Mouse (Mus musculus) CH12.LX (cell line): ENCODE results near the gene Hibadh. TPM values are rescaled to one million over a fixed set of nuclear protein-coding genes. Genes with fewer than 3 reads are reported as not detected.
A peak's percentile ranks its signal among the peaks of the same experiment; 100 is the strongest.

Source experiments
- DNase-seq: peaks from one replicate; pipeline ENCODE4 v3.0.0-alpha.2; 2013; ENCODE audit errors: extremely low read depth
- H3K27ac ChIP-seq: 2 replicates; pipeline ENCODE4 v1.5.1; 2012; ENCODE audit warnings: low read depth, mild to moderate bottlenecking, control low read depth, moderate library complexity; ENCODE audit not compliant: insufficient read depth
- H3K27me3 ChIP-seq: replicated peaks from 2 replicates; pipeline ENCODE3; 2012; ENCODE audit warnings: inconsistent platforms
- H3K36me3 ChIP-seq, 2 experiments: replicated peaks in 1 of 2; 2 replicates each; pipeline versions ENCODE3 to v1.6.1; 2012; ENCODE audit warnings: inconsistent platforms in 1 of 2, low read length in 1 of 2, mild to moderate bottlenecking in 1 of 2, mixed read lengths in 1 of 2, moderate library complexity in 1 of 2; ENCODE audit not compliant: control insufficient read depth in 1 of 2, insufficient read depth in 1 of 2
- H3K4me1 ChIP-seq, 2 experiments: 2 replicates each; pipeline ENCODE4 v1.6.1; 2012; ENCODE audit warnings: inconsistent platforms in 1 of 2, moderate library complexity in 1 of 2; ENCODE audit not compliant: insufficient read depth in 2 of 2, control insufficient read depth in 1 of 2
- H3K4me2 ChIP-seq: 2 replicates; pipeline ENCODE4 v1.6.1; 2012; ENCODE audit warnings: low read depth, mild to moderate bottlenecking, control low read depth; ENCODE audit not compliant: poor library complexity, insufficient read depth, severe bottlenecking
- H3K4me3 ChIP-seq, 3 experiments: fragments of 150-350 bp in 1 of 3; sonication (generic) in 1 of 3; replicated peaks in 1 of 3; 2 replicates each; pipeline versions ENCODE3 to v1.5.1; 2011 to 2012; ENCODE audit warnings: low read depth in 2 of 3, low read length in 2 of 3, mild to moderate bottlenecking in 2 of 3, moderate library complexity in 2 of 3, control low read depth in 1 of 3, improper control_type of control experiment in 1 of 3, inconsistent platforms in 1 of 3, mixed read lengths in 1 of 3; ENCODE audit not compliant: poor library complexity in 1 of 3
- H3K79me2 ChIP-seq: replicated peaks from 2 replicates; pipeline ENCODE4 v1.6.1; 2012; ENCODE audit warnings: mild to moderate bottlenecking, moderate library complexity; ENCODE audit not compliant: control insufficient read depth, poor library complexity, insufficient read depth, severe bottlenecking; ENCODE audit errors: extremely low read depth
- H3K9ac ChIP-seq: 2 replicates; pipeline ENCODE4 v1.6.1; 2012; ENCODE audit warnings: low read depth, mild to moderate bottlenecking, control low read depth, moderate library complexity; ENCODE audit not compliant: insufficient read depth
- H3K9me3 ChIP-seq: replicated peaks from 2 replicates; pipeline ENCODE3; 2012; ENCODE audit warnings: low read length, inconsistent platforms, mixed read lengths
- CHD1 ChIP-seq: IDR thresholded peaks from 2 replicates; pipeline ENCODE4 v1.6.1; 2012; ENCODE audit warnings: low read depth, low read length, improper control_type of control experiment, inconsistent platforms
- CTCF ChIP-seq, 2 experiments: IDR thresholded peaks in 1 of 2; conservative IDR thresholded peaks in 1 of 2; 2 replicates each; pipeline ENCODE4 v1.5.1; 2011 to 2012; ENCODE audit warnings: low read depth in 2 of 2, low read length in 2 of 2, improper control_type of control experiment in 1 of 2, inconsistent platforms in 1 of 2, mild to moderate bottlenecking in 1 of 2, moderate library complexity in 1 of 2
- E2F4 ChIP-seq: IDR thresholded peaks from 2 replicates; pipeline ENCODE4 v1.6.1; 2011; ENCODE audit warnings: low read depth, low read length, improper control_type of control experiment; ENCODE audit not compliant: insufficient replicate concordance
- ELF1 ChIP-seq: IDR thresholded peaks from 2 replicates; pipeline ENCODE4 v1.6.1; 2014; ENCODE audit warnings: low read depth, mild to moderate bottlenecking, inconsistent platforms, low read length, improper control_type of control experiment
- EP300 ChIP-seq: IDR thresholded peaks from 2 replicates; pipeline ENCODE4 v1.6.1; 2011; ENCODE audit warnings: low read length, improper control_type of control experiment
- GABPA ChIP-seq: IDR thresholded peaks from 2 replicates; pipeline ENCODE4 v1.6.1; 2012; ENCODE audit warnings: low read depth, low read length, improper control_type of control experiment, inconsistent platforms; ENCODE audit not compliant: insufficient replicate concordance
- IRF4 ChIP-seq: IDR thresholded peaks from 2 replicates; pipeline ENCODE4 v1.6.1; 2014; ENCODE audit warnings: low read depth, mild to moderate bottlenecking, inconsistent platforms, low read length, improper control_type of control experiment
- JUN ChIP-seq: IDR thresholded peaks from 2 replicates; pipeline ENCODE4 v1.6.1; 2011; ENCODE audit warnings: low read depth, mild to moderate bottlenecking, low read length, improper control_type of control experiment, moderate library complexity; ENCODE audit not compliant: insufficient read depth
- JUND ChIP-seq: conservative IDR thresholded peaks from 2 replicates; pipeline ENCODE4 v1.6.1; 2011; ENCODE audit warnings: low read depth, low read length, improper control_type of control experiment
- MAX ChIP-seq: IDR thresholded peaks from 2 replicates; pipeline ENCODE4 v1.6.1; 2011; ENCODE audit warnings: low read length, improper control_type of control experiment
- MAZ ChIP-seq: IDR thresholded peaks from 2 replicates; pipeline ENCODE4 v1.6.1; 2012; ENCODE audit warnings: low read depth, mild to moderate bottlenecking, inconsistent platforms, low read length, improper control_type of control experiment, moderate library complexity
- MEF2A ChIP-seq: IDR thresholded peaks from 2 replicates; pipeline ENCODE4 v1.6.1; 2014; ENCODE audit warnings: low read depth, mild to moderate bottlenecking, inconsistent platforms, low read length, improper control_type of control experiment, borderline replicate concordance
- MYC ChIP-seq: IDR thresholded peaks from 2 replicates; pipeline ENCODE4 v1.6.1; 2011; ENCODE audit warnings: low read depth, mild to moderate bottlenecking, improper control_type of control experiment, low read length
- NELFE ChIP-seq: IDR thresholded peaks from 2 replicates; pipeline ENCODE4 v1.6.1; 2011; ENCODE audit warnings: low read depth, low read length, improper control_type of control experiment
- NRF1 ChIP-seq: IDR thresholded peaks from 2 replicates; pipeline ENCODE4 v1.6.1; 2014; ENCODE audit warnings: low read depth, mild to moderate bottlenecking, inconsistent platforms, low read length, improper control_type of control experiment, moderate library complexity
- POLR2A ChIP-seq: IDR thresholded peaks from 2 replicates; pipeline ENCODE4 v1.6.1; 2011; ENCODE audit warnings: low read depth, mild to moderate bottlenecking, improper control_type of control experiment, low read length
- POLR2AphosphoS2 ChIP-seq: IDR thresholded peaks from 2 replicates; pipeline ENCODE4 v1.6.1; 2011; ENCODE audit warnings: low read depth, low read length, improper control_type of control experiment
- RAD21 ChIP-seq: IDR thresholded peaks from 2 replicates; pipeline ENCODE4 v1.6.1; 2011; ENCODE audit warnings: low read depth, mild to moderate bottlenecking, low read length, improper control_type of control experiment, moderate library complexity
- RCOR1 ChIP-seq: conservative IDR thresholded peaks from 2 replicates; pipeline ENCODE4 v1.6.1; 2012; ENCODE audit warnings: low read depth, mild to moderate bottlenecking, inconsistent platforms, low read length, improper control_type of control experiment
- SIN3A ChIP-seq: IDR thresholded peaks from 2 replicates; pipeline ENCODE4 v1.6.1; 2012; ENCODE audit warnings: low read length, improper control_type of control experiment, inconsistent platforms
- SMC3 ChIP-seq: IDR thresholded peaks from 2 replicates; pipeline ENCODE4 v1.6.1; 2011; ENCODE audit warnings: low read depth, low read length, improper control_type of control experiment
- TBP ChIP-seq: conservative IDR thresholded peaks from 2 replicates; pipeline ENCODE4 v1.6.1; 2011; ENCODE audit warnings: low read depth, low read length, improper control_type of control experiment
- TCF12 ChIP-seq: IDR thresholded peaks from 2 replicates; pipeline ENCODE4 v1.6.1; 2014; ENCODE audit warnings: low read depth, mild to moderate bottlenecking, inconsistent platforms, low read length, improper control_type of control experiment
- UBTF ChIP-seq: IDR thresholded peaks from 2 replicates; pipeline ENCODE4 v1.6.1; 2012; ENCODE audit warnings: low read depth, mild to moderate bottlenecking, inconsistent platforms, low read length, improper control_type of control experiment, moderate library complexity
- USF1 ChIP-seq: IDR thresholded peaks from 2 replicates; pipeline ENCODE4 v1.6.1; 2014; ENCODE audit warnings: low read depth, mild to moderate bottlenecking, inconsistent platforms, low read length, improper control_type of control experiment
- USF2 ChIP-seq: conservative IDR thresholded peaks from 2 replicates; pipeline ENCODE4 v1.6.1; 2011; ENCODE audit warnings: low read depth, low read length, improper control_type of control experiment
- ZNF384 ChIP-seq: IDR thresholded peaks from 2 replicates; pipeline ENCODE4 v1.6.1; 2012; ENCODE audit warnings: low read depth, low read length, improper control_type of control experiment, inconsistent platforms
- dilution Hi-C: fragments of 300-500 bp; cut with MboI; formaldehyde crosslinking; loops from 2 replicates; pipeline ENCODE4 v1.14.3; 2020; ENCODE audit warnings: low sequenced_read_pairs; ENCODE audit not compliant: extremely low pct_unique_long_range_greater_than_20kb, extremely low pct_ligation_motif_present
- in situ Hi-C: fragments of 300-500 bp; cut with MboI; formaldehyde crosslinking; loops from 3 replicates; pipeline ENCODE4 v1.14.3; 2019; ENCODE audit warnings: low sequenced_read_pairs, low pct_ligation_motif_present, low pct_unique_long_range_greater_than_20kb, mixed read lengths
- polyA plus RNA-seq: library from polyadenylated mRNA; unstranded; fragments of >175 nt; gene quantifications from 2 replicates; pipeline ENCODE4 v1.2.1, GENCODE M21; 2012; ENCODE audit warnings: low read depth; ENCODE audit not compliant: insufficient read length
- total RNA-seq, 2 experiments: library from RNA; depleted of rRNA; stranded (reverse); fragments of 300-350 nt in 1 of 2; fragments of >200 nt in 1 of 2; gene quantifications; 2 replicates each; pipeline ENCODE4 v1.2.3; 2012 to 2014

Hibadh gene
- total and polyA plus RNA-seq, 3 experiments: 38.6 to 60.4 (median 44.4) TPM

DNA sequence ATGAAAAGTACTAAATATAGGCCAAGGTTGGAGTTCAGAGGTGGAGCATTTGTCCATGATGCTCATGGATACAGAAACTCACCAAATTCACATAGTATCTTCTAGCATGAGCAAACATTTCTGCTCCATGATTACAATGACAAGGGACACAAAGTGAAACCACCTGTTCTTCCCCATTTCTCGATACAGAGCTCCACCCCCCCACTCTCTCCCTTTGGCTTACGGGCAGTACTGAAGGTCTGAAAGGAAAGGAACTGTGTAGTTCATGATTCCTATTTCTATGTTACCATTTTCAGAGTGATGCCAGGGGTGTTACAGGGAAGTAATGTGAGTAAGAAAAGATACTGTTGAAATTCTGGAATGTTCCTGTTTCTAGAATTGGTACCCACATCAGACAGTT, 32.4 kb upstream of the Hibadh start:
- DNase-seq: no peak
- no peak overlapping the region for H3K27ac ChIP-seq

DNA sequence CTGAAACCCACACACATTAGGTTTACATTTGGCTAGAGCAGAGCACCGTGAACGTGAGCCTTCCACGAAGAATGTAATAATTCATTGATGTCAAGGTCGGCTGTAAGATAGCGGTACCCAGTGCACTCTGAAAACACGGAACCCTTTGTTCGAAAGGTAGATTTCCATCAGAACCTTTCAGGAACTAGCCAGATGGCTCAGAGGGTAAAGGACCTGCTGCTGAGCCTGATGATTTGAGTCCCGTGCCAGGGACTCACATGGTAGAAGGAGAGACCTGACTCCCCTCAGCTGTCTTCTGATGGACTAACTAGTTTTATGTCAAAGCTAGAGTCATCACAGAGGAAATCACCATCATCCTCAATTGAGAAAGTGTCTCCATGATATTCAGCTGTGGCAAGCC, 31.6 kb upstream of the Hibadh start:
- Histone ChIP-seq H3K4me3 (no peak overlapping the region), H3K27me3 (no peaks in the 10 kb centered on the region), H3K4me1 (peaks cover 0 to 12% of the 10 kb centered on the region in 2 experiments; a peak in 2 of 4 replicates), H3K36me3 (no peaks in the 10 kb centered on the region), H3K4me2 (no peak overlapping the region), H3K9me3 (no peaks in the 10 kb centered on the region), H3K9ac (no peak overlapping the region), H3K79me2 (no peaks in the 10 kb centered on the region), H3K27ac (no peak overlapping the region)
- DNase-seq: no peak
- dilution Hi-C loops: no loop called here
- TF ChIP-seq TCF12 (no peak), MYC (no peak), RAD21 (no peak), POLR2AphosphoS2 (no peak), JUN (no peak), MEF2A (no peak), MAX (no peak), SIN3A (no peak), GABPA (no peak), USF2 (no peak), ZNF384 (no peak), E2F4 (no peak), USF1 (no peak), TBP (no peak)
- in situ Hi-C loops: no loop called here

More for the DNA sequence above, 32.4 kb upstream of the Hibadh start:
- Histone ChIP-seq H3K9ac (no peak overlapping the region), H3K27me3 (no peaks in the 10 kb centered on the region), H3K4me1 (peaks cover 0 to 12% of the 10 kb centered on the region in 2 experiments; a peak in 2 of 4 replicates), H3K36me3 (no peaks in the 10 kb centered on the region), H3K9me3 (no peaks in the 10 kb centered on the region), H3K79me2 (no peaks in the 10 kb centered on the region), H3K4me2 (peak overlapping the region; percentile 38; the same call in 1 of the 2 replicates), H3K4me3 (no peak overlapping the region)
- dilution Hi-C loops: no loop called here
- TF ChIP-seq JUND (no peak), NELFE (no peak), TBP (no peak), RCOR1 (no peak), MYC (no peak), ZNF384 (no peak), MAZ (no peak), SIN3A (no peak), CTCF (conservative IDR thresholded peaks at IDR 0.05 in 1 of 2, IDR thresholded peaks at IDR 0.05 in 1 of 2; ENCODE audit: low read depth in 2 of 2, low read length in 2 of 2) (no peak), EP300 (no peak), POLR2A (no peak), NRF1 (no peak), CHD1 (no peak), ELF1 (no peak), MEF2A (no peak), USF2 (no peak), SMC3 (no peak), IRF4 (no peak), UBTF (no peak)
- in situ Hi-C loops: no loop called here
